Mouse (Mus musculus): ENCODE measurements around the gene Aggf1. TPM values are rescaled to one million over a fixed set of nuclear protein-coding genes. Genes with fewer than 3 reads are reported as not detected.
"Not testable (repeated sequence)": the region's sequence is repeated elsewhere in the genome, so short reads cannot be mapped to it uniquely, and the experiment has no call there.

Aggf1 gene
- polyA plus RNA-seq, 1 experiment from 2014 or later, result 33.1 TPM

DNA sequence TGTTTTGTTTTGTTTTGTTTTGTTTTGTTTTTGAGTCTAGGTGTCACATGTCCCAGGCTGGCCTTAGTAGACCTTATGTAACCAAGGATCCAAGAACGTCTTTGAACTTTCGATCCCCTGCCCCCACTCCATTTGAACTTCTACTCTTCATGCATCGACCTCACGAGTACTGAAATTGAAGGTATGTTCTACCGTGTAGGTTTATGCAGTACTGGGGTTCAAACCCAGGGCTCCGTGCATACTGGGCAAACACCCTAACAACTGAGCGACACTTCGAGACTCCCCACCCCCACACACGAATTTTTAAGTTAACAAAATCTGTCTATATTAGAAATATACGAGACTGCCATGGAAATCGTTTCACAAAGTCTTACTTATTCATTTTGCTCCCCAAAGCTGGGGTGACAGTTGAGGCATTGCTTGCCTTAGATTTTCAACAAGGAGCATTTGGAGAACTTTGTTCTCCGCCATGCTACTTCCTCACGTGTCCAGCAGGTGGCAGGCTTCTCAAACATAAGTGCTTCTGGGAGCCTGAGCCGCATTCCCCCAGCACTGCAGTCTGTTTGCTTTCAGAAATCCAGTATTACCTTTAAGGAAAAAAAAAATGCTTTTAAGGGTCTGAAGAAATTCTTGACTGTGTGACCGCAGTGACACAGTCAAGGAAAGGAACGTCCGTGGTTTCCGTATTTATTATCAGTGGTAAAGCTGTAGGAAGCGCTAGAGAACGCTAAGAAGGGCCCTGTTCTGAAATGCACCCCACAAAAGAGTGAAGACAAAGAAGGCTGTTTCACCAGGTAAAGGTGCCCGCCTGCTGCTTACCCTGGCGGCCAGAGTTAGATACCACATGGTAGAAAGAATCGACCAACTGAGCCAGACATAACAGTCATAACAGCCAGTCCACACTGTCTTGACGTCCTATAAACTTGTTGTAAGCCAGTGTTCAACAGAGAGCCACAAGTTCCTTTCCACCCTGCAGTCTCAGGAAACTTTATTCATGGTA is 15.0 kb upstream of the Aggf1 start:
- Histone ChIP-seq H3K36me3 (ENCODE audit: insufficient read depth, low read length) (no peaks in the 10 kb centered on the region), H3K9me3 (replicated peaks; ENCODE audit: low read length) (no peaks in the 10 kb centered on the region), H3K27ac (no peak overlapping the region), H3K4me1 (replicated peaks; ENCODE audit: insufficient read depth, low read length) (no peaks in the 10 kb centered on the region), H3K4me3 (replicated peaks; ENCODE audit: low read depth, low read length) (no peak overlapping the region), H3K4me2 (ENCODE audit: low read length) (peak overlapping the region; percentile 30), H3K27me3 (ENCODE audit: insufficient read depth, low read length) (no peaks in the 10 kb centered on the region), H3K9ac (ENCODE audit: low read depth, low read length) (no peak overlapping the region)
- no peak for ATAC-seq (replicated peaks; ENCODE audit: low FRiP score, low read depth)
- DNase-seq (ENCODE audit: low spot score), result peak; percentile 90
- WGBS, result 32% methylated on average over 24 of the region's 24 CpGs
- TF ChIP-seq CTCF (IDR thresholded peaks at IDR 0.05; ENCODE audit: low read depth), result peak; percentile 84

DNA sequence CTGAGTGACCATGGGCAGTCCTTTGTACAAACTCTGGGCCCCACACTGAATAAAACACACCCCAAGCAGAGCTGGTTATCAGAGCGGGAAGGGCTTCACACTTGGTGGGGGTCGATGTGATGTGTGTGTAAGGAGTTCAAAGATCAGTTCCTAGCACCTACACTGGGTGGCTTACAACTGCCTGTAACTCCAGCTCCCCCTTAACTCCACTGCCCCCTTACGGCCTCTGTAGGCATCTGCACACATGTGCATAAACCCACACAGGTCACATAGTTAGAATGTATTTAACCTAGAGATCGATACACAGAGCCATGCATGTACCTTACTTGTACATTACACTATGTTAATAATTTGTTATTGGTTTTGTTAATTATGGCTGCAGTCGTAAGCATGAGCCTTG is 13.1 kb upstream of the Aggf1 start:
- Histone ChIP-seq H3K27me3 (ENCODE audit: insufficient read depth, low read length) (no peaks in the 10 kb centered on the region), H3K9ac (ENCODE audit: low read depth, low read length) (no peak overlapping the region), H3K4me1 (replicated peaks; ENCODE audit: insufficient read depth, low read length) (no peaks in the 10 kb centered on the region), H3K9me3 (replicated peaks; ENCODE audit: low read length) (no peaks in the 10 kb centered on the region), H3K4me2 (ENCODE audit: low read length) (no peak overlapping the region), H3K36me3 (ENCODE audit: insufficient read depth, low read length) (no peaks in the 10 kb centered on the region), H3K27ac (no peak overlapping the region), H3K4me3 (replicated peaks; ENCODE audit: low read depth, low read length) (no peak overlapping the region)
- no peak for TF ChIP-seq CTCF (IDR thresholded peaks at IDR 0.05; ENCODE audit: low read depth)
- 80% methylated on average over 5 of the region's 5 CpGs for WGBS
- no peak for ATAC-seq (replicated peaks; ENCODE audit: low FRiP score, low read depth)
- DNase-seq (ENCODE audit: low spot score), result no peak

DNA sequence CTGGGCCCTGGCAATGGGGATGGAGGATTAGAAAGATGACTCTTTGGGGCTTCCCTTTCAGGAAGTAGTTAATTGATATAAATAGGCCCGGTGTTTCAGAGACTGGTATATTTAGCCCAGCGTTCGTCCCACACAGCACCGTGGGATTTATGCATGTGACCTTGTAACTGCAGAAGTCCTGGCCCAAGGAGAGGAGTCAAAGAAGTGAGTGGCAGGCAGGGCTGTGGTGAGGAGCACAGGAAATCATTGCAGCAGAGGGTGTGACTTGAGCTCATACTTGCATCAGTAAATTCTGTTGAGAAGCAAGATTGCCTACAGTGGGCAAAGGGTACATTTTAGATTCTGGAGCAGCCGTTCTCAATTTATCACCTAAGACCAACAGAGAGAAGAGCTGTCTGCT is 7.3 kb upstream of the Aggf1 start:
- no peak for ATAC-seq (replicated peaks; ENCODE audit: low FRiP score, low read depth)
- Histone ChIP-seq H3K9ac (ENCODE audit: low read depth, low read length) (no peak overlapping the region), H3K27ac (no peak overlapping the region), H3K4me2 (ENCODE audit: low read length) (no peak overlapping the region), H3K27me3 (ENCODE audit: insufficient read depth, low read length) (no peaks in the 10 kb centered on the region), H3K4me1 (replicated peaks; ENCODE audit: insufficient read depth, low read length) (no peaks in the 10 kb centered on the region), H3K36me3 (ENCODE audit: insufficient read depth, low read length) (no peaks in the 10 kb centered on the region), H3K4me3 (replicated peaks; ENCODE audit: low read depth, low read length) (no peak overlapping the region), H3K9me3 (replicated peaks; ENCODE audit: low read length) (no peaks in the 10 kb centered on the region)
- no peak for DNase-seq (ENCODE audit: low spot score)
- no peak for TF ChIP-seq CTCF (IDR thresholded peaks at IDR 0.05; ENCODE audit: low read depth)
- 46% methylated on average over 5 of the region's 5 CpGs for WGBS

DNA sequence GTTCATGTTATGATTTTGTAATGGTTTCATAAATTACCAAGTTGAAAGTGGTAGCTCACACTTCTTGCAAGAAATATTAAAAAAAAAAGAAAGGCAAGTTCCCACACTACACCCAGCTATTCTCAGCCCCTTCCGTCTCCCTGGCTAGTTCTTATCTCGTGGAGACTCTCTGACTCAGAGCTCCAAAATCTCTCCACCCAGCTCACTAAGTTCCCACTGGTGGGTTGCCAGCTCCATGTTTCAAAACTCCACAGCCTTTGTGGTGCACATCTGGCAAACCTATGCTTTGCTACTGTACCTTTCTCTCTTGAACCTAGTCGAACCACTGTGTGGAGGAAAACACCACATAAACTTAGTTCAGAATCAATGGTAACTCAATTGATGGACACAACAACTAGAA is 3.5 kb upstream of the Aggf1 start:
- H3K36me3 ChIP-seq (ENCODE audit: insufficient read depth, low read length), result no peaks in the 10 kb centered on the region
- no peak overlapping the region for H3K9ac ChIP-seq (ENCODE audit: low read depth, low read length)
- H3K27ac ChIP-seq, result no peak overlapping the region
- no peaks in the 10 kb centered on the region for H3K27me3 ChIP-seq (ENCODE audit: insufficient read depth, low read length)
- H3K4me2 ChIP-seq (ENCODE audit: low read length), result no peak overlapping the region
- no peak for TF ChIP-seq CTCF (IDR thresholded peaks at IDR 0.05; ENCODE audit: low read depth)
- 88% methylated on average over 3 of the region's 3 CpGs for WGBS
- H3K9me3 ChIP-seq (replicated peaks; ENCODE audit: low read length), result no peaks in the 10 kb centered on the region
- ATAC-seq (replicated peaks; ENCODE audit: low FRiP score, low read depth) (no peak), DNase-seq (ENCODE audit: low spot score) (no peak)
- peaks cover 5% of the 10 kb centered on the region; the same call in 1 of the 2 replicates for H3K4me1 ChIP-seq (replicated peaks; ENCODE audit: insufficient read depth, low read length)
- no peak overlapping the region for H3K4me3 ChIP-seq (replicated peaks; ENCODE audit: low read depth, low read length)

GRCm38 (mm10) chr13:95376689-95377289 is 1.6 kb upstream of the Aggf1 start:
- not testable (repeated sequence) for H3K27ac ChIP-seq; H3K9me3 ChIP-seq (replicated peaks; ENCODE audit: low read length); H3K4me2 ChIP-seq (ENCODE audit: low read length); H3K36me3 ChIP-seq (ENCODE audit: insufficient read depth, low read length); H3K9ac ChIP-seq (ENCODE audit: low read depth, low read length); H3K4me1 ChIP-seq (replicated peaks; ENCODE audit: insufficient read depth, low read length); ATAC-seq (replicated peaks; ENCODE audit: low FRiP score, low read depth); H3K4me3 ChIP-seq (replicated peaks; ENCODE audit: low read depth, low read length); H3K27me3 ChIP-seq (ENCODE audit: insufficient read depth, low read length); DNase-seq (ENCODE audit: low spot score)
- WGBS, result 96% methylated on average over 11 of the region's 11 CpGs

DNA sequence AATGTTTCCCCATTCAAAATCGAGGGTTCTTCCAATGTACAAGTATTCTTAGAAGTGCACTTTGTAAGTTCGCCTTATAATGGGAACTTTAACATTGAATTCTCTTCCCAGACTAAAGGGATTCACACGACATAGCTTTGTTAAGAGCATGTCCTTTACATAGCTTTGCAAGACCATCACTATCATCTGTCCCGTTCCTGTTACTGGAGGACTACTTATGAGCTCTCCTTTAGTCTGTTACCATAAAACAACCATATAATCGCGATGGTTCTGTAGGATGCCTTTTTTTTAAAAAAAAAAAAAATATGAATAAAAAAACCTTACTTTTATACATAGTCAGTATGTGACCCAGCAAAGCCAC is 382 bp upstream of the Aggf1 start:
- Histone ChIP-seq H3K4me2 (ENCODE audit: low read length) (peak overlapping the region; percentile 86), H3K4me1 (replicated peaks; ENCODE audit: insufficient read depth, low read length) (peaks cover 8% of the 10 kb centered on the region; the same call in 1 of the 2 replicates), H3K4me3 (replicated peaks; ENCODE audit: low read depth, low read length) (peak overlapping the region; percentile 99), H3K27me3 (ENCODE audit: insufficient read depth, low read length) (no peaks in the 10 kb centered on the region), H3K9ac (ENCODE audit: low read depth, low read length) (peak overlapping the region; percentile 95), H3K27ac (peak overlapping the region; percentile 92), H3K36me3 (ENCODE audit: insufficient read depth, low read length) (peaks cover 5% of the 10 kb centered on the region), H3K9me3 (replicated peaks; ENCODE audit: low read length) (no peaks in the 10 kb centered on the region)
- TF ChIP-seq CTCF (IDR thresholded peaks at IDR 0.05; ENCODE audit: low read depth), result no peak
- DNase-seq (ENCODE audit: low spot score), result no peak
- WGBS, result 27% methylated on average over 6 of the region's 6 CpGs
- ATAC-seq (replicated peaks; ENCODE audit: low FRiP score, low read depth), result 0 out of 2 replicates have a peak, but pooled peaks have one; percentile 18
